ENCODE assay signal across 9 mouse cellular contexts in the genomic region with DNA sequence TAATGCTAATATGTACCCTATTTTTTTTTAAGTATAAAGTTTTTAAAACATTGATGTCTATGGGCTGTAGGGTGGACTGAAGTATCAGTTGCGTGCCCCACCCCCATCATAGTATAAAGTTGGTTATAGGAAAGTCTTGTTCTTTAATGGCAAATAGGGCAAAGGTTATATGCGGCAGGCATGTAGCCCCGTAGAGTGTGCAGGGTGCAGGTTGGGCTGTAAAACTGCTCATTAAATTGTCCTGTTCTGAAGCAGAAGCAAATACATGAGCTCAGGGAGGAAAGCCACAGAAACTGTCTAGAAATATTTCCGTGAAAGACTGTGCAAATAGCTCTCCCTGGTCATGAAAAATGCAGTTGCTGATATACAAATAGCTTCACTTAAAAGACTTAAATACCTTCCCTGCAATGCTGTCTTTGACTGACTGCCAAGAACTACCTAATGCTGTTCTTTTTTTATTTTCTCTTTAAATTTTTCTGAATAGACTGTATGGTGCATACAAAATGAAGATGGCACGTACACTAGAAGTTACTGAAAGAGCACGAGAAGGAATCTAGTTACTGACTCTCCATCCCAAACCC. TPM values are rescaled to one million over a fixed set of nuclear protein-coding genes. Genes with fewer than 3 reads are reported as not detected.
DNase-seq lines count a peak whose midpoint lies in the region; ATAC-seq and TF ChIP-seq lines count a peak whose summit lies in the region.
"Had no signal": no experiment of that assay in that cellular context is flagged by ENCODE, and none has a peak within 500 bp of the region (broad histone marks: within the 10 kb centered on the region; RNA-seq: fewer than 3 reads in every experiment).

No protein-coding gene starts in this region.

- H3K27ac ChIP-seq in kidney, embryonic 15.5 days = peak overlapping the region; percentile 89
- H3K27ac ChIP-seq in embryonic facial prominence, embryonic 14.5 days (replicated peaks; ENCODE audit: low read depth, low read length) = peak overlapping the region; percentile 90
- H3K27ac ChIP-seq in limb, embryonic 11.5 days (replicated peaks; ENCODE audit: low read depth, low read length) = peak overlapping the region; percentile 97

- 52% methylated on average over 6 of the region's 6 CpGs for WGBS in kidney, embryonic 15.5 days
- WGBS in embryonic facial prominence, embryonic 14.5 days = 33% methylated on average over 6 of the region's 6 CpGs
- WGBS in limb, embryonic 11.5 days = 33% methylated on average over 6 of the region's 6 CpGs

- no peaks in the 10 kb centered on the region for H3K36me3 ChIP-seq in kidney, embryonic 15.5 days
- H3K36me3 ChIP-seq in embryonic facial prominence, embryonic 14.5 days (ENCODE audit: control insufficient read depth, insufficient read depth, low read length) = no peaks in the 10 kb centered on the region
- H3K36me3 ChIP-seq in limb, embryonic 11.5 days (ENCODE audit: control insufficient read depth, insufficient read depth, low read length) = no peaks in the 10 kb centered on the region

- no peak for TF ChIP-seq POLR2A in brain, embryonic 14.5 days (IDR thresholded peaks at IDR 0.05; ENCODE audit: borderline replicate concordance, extremely low read depth, insufficient read depth, insufficient read length, poor library complexity, severe bottlenecking)

- no peak overlapping the region for H3K4me3 ChIP-seq in kidney, embryonic 15.5 days (replicated peaks)
- no peak overlapping the region for H3K4me3 ChIP-seq in embryonic facial prominence, embryonic 14.5 days (ENCODE audit: low read depth, low read length)
- no peak overlapping the region for H3K4me3 ChIP-seq in limb, embryonic 11.5 days (ENCODE audit: low read depth, low read length)
- H3K4me3 ChIP-seq: erythroblast, embryonic 14.5 days had no signal

- no peak overlapping the region for H3K9ac ChIP-seq in kidney, embryonic 15.5 days
- no peak overlapping the region for H3K9ac ChIP-seq in embryonic facial prominence, embryonic 14.5 days (ENCODE audit: low read depth, low read length)
- H3K9ac ChIP-seq in limb, embryonic 11.5 days (ENCODE audit: low read length) = no peak overlapping the region

- no peak overlapping the region for H3K4me2 ChIP-seq in kidney, embryonic 15.5 days
- H3K4me2 ChIP-seq in embryonic facial prominence, embryonic 14.5 days (ENCODE audit: low read depth, low read length) = peak overlapping the region; percentile 13; the same call in 1 of the 2 replicates
- no peak overlapping the region for H3K4me2 ChIP-seq in limb, embryonic 11.5 days (ENCODE audit: low read depth, severe bottlenecking)

- H3K9me3 ChIP-seq in kidney, embryonic 15.5 days (replicated peaks) = no peaks in the 10 kb centered on the region
- peaks cover 4% of the 10 kb centered on the region; the same call in 1 of the 2 replicates for H3K9me3 ChIP-seq in embryonic facial prominence, embryonic 14.5 days (ENCODE audit: control insufficient read depth, low read length)
- no peaks in the 10 kb centered on the region; the same call in 1 of the 2 replicates for H3K9me3 ChIP-seq in limb, embryonic 11.5 days (ENCODE audit: control insufficient read depth, low read length)

- H3K27me3 ChIP-seq in kidney, embryonic 15.5 days = no peaks in the 10 kb centered on the region
- no peaks in the 10 kb centered on the region for H3K27me3 ChIP-seq in embryonic facial prominence, embryonic 14.5 days (replicated peaks; ENCODE audit: control insufficient read depth, insufficient read depth, low read length)
- no peaks in the 10 kb centered on the region for H3K27me3 ChIP-seq in limb, embryonic 11.5 days (ENCODE audit: control insufficient read depth, insufficient read depth, low read length)

- no peak for DNase-seq in kidney, postnatal 14 days
- peak; percentile 53 for DNase-seq in brain, embryonic 14.5 days (ENCODE audit: low read depth)
- DNase-seq in embryonic facial prominence, embryonic 14.5 days (ENCODE audit: low spot score) = peak; percentile 85
- peak; percentile 74 for DNase-seq in limb, embryonic 11.5 days (ENCODE audit: low spot score)
- no peak for DNase-seq in retina, postnatal 1 day
- no peak for DNase-seq in urinary bladder, postnatal 10 days (ENCODE audit: low spot score)
- DNase-seq: thymus, postnatal 25 days had no signal

- TF ChIP-seq CTCF in brain, embryonic 14.5 days (IDR thresholded peaks at IDR 0.05; ENCODE audit: borderline replicate concordance, extremely low read depth, insufficient read depth, insufficient read length) = no peak

- H3K4me1 ChIP-seq in kidney, embryonic 15.5 days = peaks cover 45% of the 10 kb centered on the region
- H3K4me1 ChIP-seq in embryonic facial prominence, embryonic 14.5 days (ENCODE audit: control insufficient read depth, insufficient read depth, low read length) = peaks cover 52% of the 10 kb centered on the region
- peaks cover 37% of the 10 kb centered on the region for H3K4me1 ChIP-seq in limb, embryonic 11.5 days (ENCODE audit: control insufficient read depth, insufficient read depth, low read length)

- no peak for ATAC-seq in kidney, embryonic 15.5 days (replicated peaks; ENCODE audit: low FRiP score)
- ATAC-seq in embryonic facial prominence, embryonic 14.5 days (ENCODE audit: low read depth) = peak; percentile 30
- peak; percentile 49 for ATAC-seq in limb, embryonic 11.5 days (ENCODE audit: insufficient number of reproducible peaks, low FRiP score, low TSS enrichment, low read depth)

RNA-seq across cellular contexts. Expression of a gene that starts 57.8 kb away (rescaled TPM):
- polyA plus RNA-seq in kidney, embryonic 15.5 days (2015; fragmentation: Nextera tagmentation; extraction: Ambion mirVana) = not detected in 2 replicates
- polyA plus RNA-seq in brain, embryonic 14.5 days (2012; rRNA removed) = not detected in 2 replicates
- not detected in 2 replicates for polyA plus RNA-seq in embryonic facial prominence, embryonic 14.5 days (2014; fragmentation: Nextera tagmentation; extraction: Ambion mirVana)
- polyA plus RNA-seq in limb, embryonic 11.5 days (2014; fragmentation: Nextera tagmentation; extraction: Ambion mirVana) = not detected in 2 replicates
- polyA plus RNA-seq: erythroblast, embryonic 14.5 days had no signal

Comparison
In these comparisons a context has a peak if more than half of its experiments do, and no peak if none do; other contexts are left out.
1. DNase-seq: peak in brain, embryonic 14.5 days (single experiment), embryonic facial prominence, embryonic 14.5 days (single experiment) and limb, embryonic 11.5 days (single experiment); none in kidney, postnatal 14 days (single experiment), retina, postnatal 1 day (single experiment) and urinary bladder, postnatal 10 days (single experiment).
2. Peak in every context shown above with its lines, with median percentiles within 50 percentile points of each other: H3K27ac ChIP-seq.